Mouse (Mus musculus) layer of hippocampus, adult 2 months (tissue): ENCODE results near the gene Olfml1. TPM values are rescaled to one million over a fixed set of nuclear protein-coding genes. Genes with fewer than 3 reads are reported as not detected.

Experiments
- DNase-seq, 2 experiments: peaks; one replicate each; pipeline ENCODE4 v3.0.0; 2022; ENCODE audit warnings: low spot score in 2 of 2
- H3K27ac ChIP-seq: fragments of 200-600 bp; 2 replicates; pipeline ENCODE4 v1.8.1; 2022
- H3K4me3 ChIP-seq: fragments of 200-600 bp; 2 replicates; pipeline ENCODE4 v1.8.1; 2022; ENCODE audit warnings: mild to moderate bottlenecking
- CTCF ChIP-seq: fragments of 200-600 bp; conservative IDR thresholded peaks from 2 replicates; pipeline ENCODE4 v1.8.1; 2022; ENCODE audit warnings: antibody characterized with exemption, mild to moderate bottlenecking, moderate library complexity
- long read RNA-seq, 2 experiments: library from polyadenylated mRNA; stranded (forward); transcript quantifications; one replicate each; pipeline ENCODE4 v2.0.0; 2021; ENCODE audit warnings: borderline mapping rate in 2 of 2
- total RNA-seq, 2 experiments: library from RNA; stranded (reverse); gene quantifications; 2 replicates each; pipeline ENCODE4 v1.2.3; 2021

Olfml1 gene
- 10 to 100 TPM; 12.7 to 13.1 TPM for total RNA-seq
- long read RNA-seq, experiment 1, transcript Olfml1-201 (3 exons, 1,685 nt), result major isoform, 15 of 16 reads
- long read RNA-seq, experiment 1, partial matches to known transcripts, result 0 of 16 reads
- long read RNA-seq, experiment 1, other reads (novel, unspliced or antisense), result 1 of 16 reads
- long read RNA-seq, experiment 2, transcript Olfml1-201 (3 exons, 1,685 nt), result major isoform, 10 of 13 reads
- long read RNA-seq, experiment 2, partial matches to known transcripts, result 0 of 13 reads
- long read RNA-seq, experiment 2, other reads (novel, unspliced or antisense), result 3 of 13 reads

- Histone ChIP-seq H3K4me3 (peak within 1 kb of the TSS; percentile 46), H3K27ac (peak within 1 kb of the TSS; percentile 86)
- no peak for TF ChIP-seq CTCF
- peak; percentile 12 to 13 for DNase-seq
These were observed at the start of gene Olfml1 for GRCm38 (mm10) chr7:107567261-107567671. Gene Olfml1, plus strand, starts transcription at chr7:107567446.

DNA sequence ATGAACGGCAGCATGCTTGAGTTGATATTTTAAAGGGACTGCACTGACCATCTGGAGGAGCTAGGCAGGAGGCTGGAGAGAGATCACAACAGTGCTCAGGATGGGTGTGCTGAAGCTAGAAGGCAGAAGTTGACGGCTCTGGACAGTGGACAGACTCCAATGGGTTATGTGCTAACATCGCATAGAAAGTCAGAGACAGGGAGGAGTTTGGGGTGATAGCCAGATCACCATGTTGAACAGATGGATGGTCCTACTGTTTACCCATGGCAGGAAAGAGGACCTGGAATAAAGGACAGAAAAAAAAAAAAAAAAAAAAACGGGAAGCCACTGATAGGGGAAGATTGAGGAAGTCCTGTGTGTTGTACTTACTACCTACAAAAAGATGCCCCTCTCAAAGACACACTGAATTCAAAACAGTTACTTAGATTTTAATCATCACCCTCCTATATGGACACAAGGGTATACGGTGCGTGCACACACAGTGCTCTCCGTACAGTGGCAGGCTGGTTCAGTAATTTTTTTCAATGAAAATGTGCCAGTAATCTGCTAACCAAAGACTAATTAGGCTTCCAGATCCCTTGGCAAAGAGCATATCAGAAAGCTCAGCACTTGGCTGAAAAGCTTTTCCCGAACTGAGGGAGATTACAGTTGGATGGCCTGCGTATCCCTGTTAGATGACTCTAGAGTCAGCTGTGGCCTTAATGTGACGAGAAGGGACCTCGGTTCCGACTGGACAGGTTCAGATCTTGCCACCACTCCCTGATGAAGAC lies 47.8 kb upstream of the Olfml1 start:
- Histone ChIP-seq H3K4me3 (no peak overlapping the region), H3K27ac (no peak overlapping the region)
- TF ChIP-seq CTCF, result no peak
- no peak for DNase-seq

DNA sequence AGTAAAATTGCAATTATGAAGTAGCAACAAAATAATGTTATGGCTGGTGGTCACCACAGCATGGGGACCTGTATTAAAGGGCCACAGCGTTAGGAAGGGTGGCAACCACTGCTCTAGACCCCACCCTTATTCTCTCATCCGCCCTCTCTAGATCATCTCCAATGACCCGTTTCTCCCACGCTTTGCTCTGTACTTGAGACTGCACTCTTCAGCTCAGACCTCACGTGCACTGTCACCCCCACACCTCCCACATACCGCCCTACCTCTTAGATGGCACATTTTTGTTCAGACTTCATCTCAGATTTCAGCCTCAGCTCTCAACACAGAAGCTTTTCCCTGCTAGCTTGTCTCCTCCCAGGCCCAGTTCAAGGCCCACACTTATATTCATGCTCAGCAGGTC lies 45.8 kb upstream of the Olfml1 start:
- Histone ChIP-seq H3K4me3 (no peak overlapping the region), H3K27ac (no peak overlapping the region)
- TF ChIP-seq CTCF, result no peak
- no peak for DNase-seq

DNA sequence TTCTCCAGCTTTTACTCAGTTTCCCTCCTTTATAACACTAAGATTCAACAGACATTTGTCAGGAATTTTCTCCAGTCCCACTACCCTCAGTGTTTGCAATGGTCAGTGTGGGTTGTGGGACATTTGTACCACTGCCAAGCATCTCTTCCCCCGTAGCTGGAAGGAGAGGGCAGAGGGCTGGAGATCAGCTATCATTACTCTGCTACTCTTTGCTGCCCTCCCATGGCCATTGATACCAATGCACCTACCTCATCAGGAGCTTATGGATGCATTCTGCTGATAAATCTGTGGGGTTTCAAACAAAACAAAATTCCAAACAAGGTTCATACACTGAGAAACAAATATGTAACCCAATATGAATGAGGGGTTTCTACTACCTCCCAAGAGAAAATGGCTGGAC lies 40.9 kb upstream of the Olfml1 start:
- H3K27ac ChIP-seq, result no peak overlapping the region
- peak; percentile 59 to 78 for DNase-seq
- no peak overlapping the region for H3K4me3 ChIP-seq
- peak; percentile 90 for TF ChIP-seq CTCF

DNA sequence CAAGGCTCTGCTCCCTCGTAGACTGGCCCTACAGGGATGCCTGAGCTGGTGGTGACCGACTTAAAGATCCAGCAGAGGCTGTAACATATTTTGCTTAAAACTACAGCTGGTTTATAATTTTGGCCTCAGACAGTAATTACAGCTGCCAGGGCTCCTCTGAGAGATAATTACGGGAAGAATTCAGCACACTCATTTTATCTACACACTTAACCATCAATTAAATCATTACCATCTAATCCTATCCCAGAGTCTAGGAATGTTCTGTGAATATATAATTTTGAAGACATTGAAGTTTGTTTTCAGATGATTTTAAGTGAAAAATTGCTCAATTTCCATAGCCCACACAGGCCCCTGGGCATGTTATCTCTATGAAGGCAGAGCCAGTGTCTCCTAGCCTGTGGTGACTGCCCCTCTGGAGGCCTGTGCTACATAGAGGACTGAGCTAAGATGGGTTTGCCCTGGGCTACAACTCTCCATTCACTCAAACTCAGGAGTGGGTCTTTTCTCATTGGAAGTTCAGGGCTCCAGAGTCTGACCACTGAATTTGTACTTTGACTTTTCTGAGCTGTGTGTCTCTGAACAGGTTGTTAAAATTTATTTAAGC lies 39.0 kb upstream of the Olfml1 start:
- DNase-seq, result no peak
- TF ChIP-seq CTCF, result no peak
- no peak overlapping the region for H3K4me3 ChIP-seq
- H3K27ac ChIP-seq, result no peak overlapping the region

DNA sequence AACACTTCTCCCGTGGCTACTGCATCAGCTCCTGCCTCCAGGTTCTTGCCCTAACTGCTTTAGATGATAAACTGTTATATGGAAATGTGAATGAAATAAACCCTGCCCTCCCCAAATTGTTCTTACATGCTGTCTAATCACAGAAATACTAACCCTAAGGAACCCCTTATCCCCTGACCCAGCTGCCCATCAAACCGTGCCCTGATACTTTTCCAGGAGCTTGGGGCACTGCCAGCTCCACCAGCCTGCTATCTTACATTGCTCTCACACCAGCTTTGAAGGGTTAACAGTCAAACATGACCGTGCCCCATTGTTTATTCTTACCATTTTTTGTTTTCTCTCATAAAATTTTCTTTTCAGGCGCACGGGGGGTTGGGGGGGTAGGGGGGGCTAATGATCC lies 37.9 kb upstream of the Olfml1 start:
- no peak overlapping the region for H3K4me3 ChIP-seq
- no peak for TF ChIP-seq CTCF
- no peak for DNase-seq
- H3K27ac ChIP-seq, result no peak overlapping the region

DNA sequence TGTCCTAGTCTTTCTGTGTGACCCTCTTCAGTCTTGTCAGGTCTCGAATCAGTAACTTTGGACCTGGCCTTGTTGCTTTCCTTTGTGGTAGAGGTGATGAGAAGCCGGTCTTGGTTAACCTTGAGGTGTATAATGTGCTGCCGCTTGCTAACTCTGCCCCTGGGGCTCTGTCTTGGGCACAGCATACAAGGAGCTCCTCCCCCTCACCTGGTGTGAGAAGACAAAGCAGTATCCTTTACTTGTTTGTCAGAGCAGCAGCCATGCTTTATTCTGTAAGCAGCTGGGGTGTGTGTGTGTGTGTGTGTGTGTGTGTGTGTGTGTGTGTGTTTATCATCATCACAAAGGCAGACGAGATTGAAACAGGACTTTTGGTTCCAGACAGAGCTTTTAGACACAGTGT lies 31.9 kb upstream of the Olfml1 start:
- no peak for TF ChIP-seq CTCF
- Histone ChIP-seq H3K27ac (no peak overlapping the region), H3K4me3 (no peak overlapping the region)
- no peak for DNase-seq

DNA sequence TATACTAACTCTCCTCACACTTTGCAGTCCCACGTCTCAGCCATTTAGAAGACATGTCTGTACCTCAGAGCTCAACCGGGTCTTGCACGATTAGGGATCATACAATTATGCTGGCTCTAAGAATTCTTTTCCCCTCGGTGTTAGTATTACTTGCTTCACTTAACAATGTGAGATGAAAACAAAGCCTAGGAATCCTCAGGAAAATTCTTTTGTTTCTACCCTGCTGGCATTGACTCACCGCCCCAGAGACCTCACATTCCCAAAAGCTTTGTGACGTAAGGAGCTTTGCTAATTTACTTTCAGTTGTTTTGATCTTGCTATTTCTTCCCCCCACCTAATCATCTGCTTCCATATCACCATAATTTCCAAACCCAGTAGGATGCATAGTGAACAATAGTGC lies 30.7 kb upstream of the Olfml1 start:
- TF ChIP-seq CTCF, result no peak
- no peak overlapping the region for H3K4me3 ChIP-seq

GRCm38 (mm10) chr7:107540034-107540433 lies 27.2 kb upstream of the Olfml1 start:
- no peak for TF ChIP-seq CTCF
- no peak for DNase-seq
- H3K27ac ChIP-seq, result no peak overlapping the region
- H3K4me3 ChIP-seq, result no peak overlapping the region

More for the DNA sequence above, 30.7 kb upstream of the Olfml1 start:
- no peak overlapping the region for H3K27ac ChIP-seq
- DNase-seq, result no peak

- H3K4me3 ChIP-seq, result no peak overlapping the region
- H3K27ac ChIP-seq, result no peak overlapping the region
- TF ChIP-seq CTCF, result no peak
- DNase-seq, result no peak
These were observed 22.2 kb upstream of the Olfml1 start for GRCm38 (mm10) chr7:107545011-107545410.

DNA sequence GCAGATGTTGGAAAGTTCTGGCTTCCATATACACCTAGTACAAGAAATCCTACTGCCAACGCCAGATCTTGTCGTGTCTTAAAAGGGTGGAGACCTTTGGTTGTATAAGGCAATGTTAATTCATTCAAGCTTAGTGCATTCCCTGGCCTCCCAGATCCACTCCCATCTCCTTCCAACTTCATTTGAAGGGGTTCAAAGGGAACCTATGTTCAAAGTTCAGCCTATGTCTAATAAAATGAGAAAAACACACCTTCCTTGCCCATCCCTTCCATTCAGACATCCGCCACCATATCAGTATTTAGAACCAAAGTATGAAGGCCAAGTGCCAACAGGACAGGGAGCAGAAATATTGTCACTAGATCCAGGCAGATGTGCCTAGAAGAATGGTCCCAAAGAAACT lies 19.4 kb upstream of the Olfml1 start:
- H3K4me3 ChIP-seq, result no peak overlapping the region
- DNase-seq, result no peak
- no peak overlapping the region for H3K27ac ChIP-seq
- no peak for TF ChIP-seq CTCF

DNA sequence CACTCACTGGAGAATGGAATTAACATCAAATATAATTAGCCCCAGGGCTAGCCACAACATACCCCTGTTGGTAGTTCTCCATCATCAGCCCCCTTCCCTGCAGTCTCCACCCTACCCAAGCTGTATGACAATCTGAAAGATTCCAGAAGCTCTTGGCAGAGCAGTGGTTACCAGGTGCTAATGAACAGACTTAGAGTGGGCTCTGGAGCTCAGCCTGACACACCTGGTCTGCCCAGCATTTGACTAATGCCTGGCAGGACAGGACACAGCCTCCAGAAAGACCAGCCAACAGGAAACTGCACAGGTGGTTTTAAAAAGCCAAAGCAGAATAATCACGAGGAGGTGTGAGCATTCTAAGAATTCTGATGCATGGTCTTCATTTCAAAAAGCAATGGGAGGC lies 13.8 kb upstream of the Olfml1 start:
- H3K27ac ChIP-seq, result no peak overlapping the region
- DNase-seq, result no peak

GRCm38 (mm10) chr7:107555906-107556305 lies 11.3 kb upstream of the Olfml1 start:
- no peak overlapping the region for H3K27ac ChIP-seq
- DNase-seq, result no peak
- no peak overlapping the region for H3K4me3 ChIP-seq
- TF ChIP-seq CTCF, result peak; percentile 66

More for the DNA sequence above, 13.8 kb upstream of the Olfml1 start:
- no peak for TF ChIP-seq CTCF
- no peak overlapping the region for H3K4me3 ChIP-seq
